Mouse (Mus musculus) cortical plate, adult 2 months (tissue): ENCODE data around the gene Gm3286. TPM values are rescaled to one million over a fixed set of nuclear protein-coding genes. Genes with fewer than 3 reads are reported as not detected.
"Not testable (repeated sequence)": the region's sequence is repeated elsewhere in the genome, so short reads cannot be mapped to it uniquely, and the experiment has no call there.

Experiments used
- H3K27ac ChIP-seq: fragments of 200-500 bp; 2 replicates; pipeline ENCODE4 v1.5.1; 2012; ENCODE audit warnings: low read length, control low read depth, inconsistent platforms; ENCODE audit not compliant: insufficient read depth
- H3K4me1 ChIP-seq: fragments of 200-500 bp; 2 replicates; pipeline ENCODE4 v1.6.1; 2011; ENCODE audit warnings: low read length; ENCODE audit not compliant: control insufficient read depth, insufficient read depth
- H3K4me3 ChIP-seq: fragments of 200-500 bp; 2 replicates; pipeline ENCODE4 v1.5.1; 2011; ENCODE audit warnings: mild to moderate bottlenecking, low read length, control low read depth; ENCODE audit not compliant: insufficient read depth
- polyA plus RNA-seq: library from polyadenylated mRNA; depleted of rRNA; stranded (reverse); fragments of >200 nt; gene quantifications from 2 replicates; pipeline ENCODE4 v1.2.3, GENCODE M21; 2012; rRNA removed

The Gm3286 gene
- polyA plus RNA-seq, result not detected in 2 replicates

- H3K4me3 ChIP-seq, H3K4me1 ChIP-seq, H3K27ac ChIP-seq: not testable (repeated sequence)
Observed at GRCm38 (mm10) chr5:95510458-95510857, at the start of gene Gm3286. Gm3286 (plus strand) TSS chr5:95510758.

Other genes starting within 250 kb of the Gm3286 start
- gene Gm10424, start 238.0 kb upstream of the Gm3286 start, polyA plus RNA-seq, result not detected in 2 replicates
- not detected in 2 replicates for gene Gm3259, start 204.8 kb upstream of the Gm3286 start, polyA plus RNA-seq
- not detected in 2 replicates for gene D5Ertd577e, start 54.0 kb upstream of the Gm3286 start, polyA plus RNA-seq
- not detected in 2 replicates for gene Gm7971, start 84.1 kb downstream of the Gm3286 start, polyA plus RNA-seq
- not detected in 2 replicates for gene Gm7978, start 225.4 kb downstream of the Gm3286 start, polyA plus RNA-seq
- gene Gm7982, start 231.3 kb downstream of the Gm3286 start, polyA plus RNA-seq, result not detected in 2 replicates